Mouse (Mus musculus) right cerebral cortex, adult 2 months (tissue): ENCODE results near the gene Defb28.

Source experiments
- DNase-seq, 2 experiments: peaks; one replicate each; pipeline ENCODE4 v3.0.0; 2021 to 2022; ENCODE audit warnings: low spot score in 2 of 2

The Defb28 gene

DNA sequence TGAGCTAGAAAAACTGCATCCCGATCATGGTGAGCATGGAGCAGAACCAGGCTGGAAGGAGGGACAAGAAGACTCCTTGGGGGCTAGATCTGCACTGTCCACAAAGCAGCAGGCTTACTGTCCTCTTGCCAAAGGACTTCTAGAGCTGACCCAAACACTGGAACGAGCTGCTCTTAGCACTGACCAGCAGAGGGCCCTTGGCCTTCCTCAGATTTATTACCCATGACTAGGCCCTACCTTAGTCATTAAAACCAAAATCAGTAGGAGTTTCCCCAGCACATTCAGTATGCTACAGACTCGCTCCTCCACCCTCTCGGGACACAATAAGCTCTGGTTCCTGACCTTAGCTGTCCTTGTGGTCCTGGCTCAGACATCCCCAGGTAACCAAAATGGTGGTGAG, at the start of gene Defb28:
Gene Defb28, plus strand, starts transcription at position 275 of the 400 bp plus-strand sequence.
- no peak for DNase-seq

DNA sequence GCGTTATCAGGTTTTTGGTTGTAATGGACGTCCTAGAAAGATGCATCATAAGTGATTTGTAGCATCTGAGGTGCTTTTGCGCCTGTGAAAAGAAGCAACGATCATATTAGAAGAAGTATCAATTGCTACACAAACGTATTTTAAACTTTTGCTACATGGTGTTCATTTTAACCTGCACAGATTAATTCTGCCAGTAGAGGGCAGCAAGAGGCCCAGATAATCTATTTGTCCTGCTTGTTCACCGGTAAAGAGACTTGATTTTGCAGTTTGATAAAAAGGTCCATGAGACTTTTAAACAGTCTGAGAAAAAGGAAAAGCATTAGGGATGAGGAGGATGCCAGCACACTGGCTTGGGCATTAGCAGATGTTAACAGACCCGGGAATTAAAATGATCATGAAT, 47.1 kb upstream of the Defb28 start:
- DNase-seq: peak; percentile 71 to 79

DNA sequence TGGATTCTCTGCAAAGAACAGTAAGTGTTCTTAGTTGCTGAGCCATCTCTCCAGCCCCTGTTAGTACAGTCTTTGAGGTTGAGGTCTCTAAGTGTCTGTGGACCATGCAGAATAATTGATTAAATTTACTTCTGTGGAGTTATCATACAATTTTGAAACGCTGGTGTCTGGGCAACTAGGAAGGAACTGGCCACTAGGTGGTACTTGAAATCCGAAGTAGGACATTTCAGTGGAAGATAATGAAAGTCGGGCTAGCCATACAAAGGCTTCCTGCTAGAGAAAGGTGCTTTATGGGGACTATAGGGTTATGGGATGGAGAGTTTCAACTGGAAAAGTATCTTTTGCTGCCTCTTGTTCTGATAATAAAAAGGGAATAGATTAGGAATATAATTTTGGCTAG, 45.6 kb upstream of the Defb28 start:
- DNase-seq: no peak

DNA sequence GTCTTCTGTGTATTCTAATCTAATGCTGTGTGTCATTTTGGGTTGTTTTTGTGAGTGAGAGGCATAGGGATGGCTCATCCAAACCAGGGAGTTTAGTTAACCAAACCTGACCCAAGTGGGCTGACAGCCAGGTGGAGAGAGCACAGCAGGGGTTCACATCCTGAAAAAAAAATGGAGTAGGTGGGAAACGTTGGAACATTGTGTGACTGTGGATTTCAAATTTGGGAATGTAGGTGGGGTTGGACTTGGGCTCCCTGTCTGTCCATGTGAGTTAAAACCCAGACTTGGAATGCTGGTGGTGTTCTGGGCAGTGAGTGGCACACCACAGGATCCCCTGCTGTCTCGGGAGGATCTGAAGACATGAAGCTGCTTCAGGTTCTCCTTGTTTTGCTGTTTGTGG, 41.3 kb upstream of the Defb28 start, which contains the start of gene Defb20:
Gene Defb20, plus strand, starts transcription at position 301 of the 400 bp plus-strand sequence.
- no peak for DNase-seq

DNA sequence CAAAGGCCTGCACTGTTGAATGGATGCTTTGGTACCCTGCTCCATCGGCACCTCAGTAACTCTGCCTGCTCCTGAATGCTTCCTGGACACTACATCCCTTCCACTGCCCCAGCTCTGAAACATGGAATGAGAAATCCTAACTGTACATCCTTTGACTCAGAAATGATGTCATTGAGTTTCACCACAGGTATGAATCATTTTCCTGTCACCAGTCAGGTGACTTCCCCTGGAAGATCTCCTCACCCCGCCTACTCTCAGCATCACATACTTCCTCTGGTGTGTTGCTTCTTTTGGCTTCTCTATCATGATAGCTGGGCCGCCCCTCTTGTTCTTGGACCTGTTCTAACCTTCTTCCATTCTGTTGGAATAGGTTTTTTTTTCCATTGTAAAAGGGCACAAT, 37.2 kb upstream of the Defb28 start:
- no peak for DNase-seq

DNA sequence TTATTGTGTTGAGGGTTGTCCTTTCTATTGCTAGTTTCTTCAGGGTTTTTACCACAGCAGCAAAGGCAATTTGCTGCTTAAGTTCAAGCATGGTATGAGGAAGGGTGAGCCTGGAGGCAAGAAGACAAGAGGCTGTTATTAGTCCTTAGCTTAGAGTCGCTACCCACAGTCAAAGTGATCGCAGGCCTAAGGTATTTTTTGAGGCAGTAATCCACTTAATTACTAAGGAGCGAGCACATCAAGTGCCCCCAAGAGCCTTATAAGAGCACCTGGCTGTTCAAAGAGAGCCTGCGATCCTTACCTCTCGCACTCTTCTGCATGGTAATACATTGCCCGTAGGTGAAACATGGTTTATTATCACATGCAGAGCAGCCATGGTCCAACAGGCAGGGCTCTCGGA, 36.3 kb upstream of the Defb28 start:
- DNase-seq: no peak

DNA sequence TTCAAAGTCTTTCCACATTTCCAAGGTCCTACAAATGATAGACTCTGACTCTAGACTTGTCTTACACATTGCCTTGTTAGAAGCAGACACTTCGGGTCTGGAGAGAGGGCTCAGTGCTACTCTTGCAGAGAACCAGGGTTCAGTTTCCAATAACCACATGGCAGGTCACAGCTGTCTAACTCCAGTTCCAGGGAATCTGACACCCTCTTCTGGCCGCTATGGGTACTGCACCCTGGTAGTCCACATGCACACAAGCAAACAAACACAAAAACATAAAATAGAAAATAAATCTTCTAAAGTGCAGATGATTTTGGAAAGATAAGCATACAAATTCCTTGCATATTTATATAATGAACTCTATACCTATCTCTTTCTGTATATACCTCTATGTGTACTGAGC, 31.0 kb upstream of the Defb28 start:
- DNase-seq: no peak

DNA sequence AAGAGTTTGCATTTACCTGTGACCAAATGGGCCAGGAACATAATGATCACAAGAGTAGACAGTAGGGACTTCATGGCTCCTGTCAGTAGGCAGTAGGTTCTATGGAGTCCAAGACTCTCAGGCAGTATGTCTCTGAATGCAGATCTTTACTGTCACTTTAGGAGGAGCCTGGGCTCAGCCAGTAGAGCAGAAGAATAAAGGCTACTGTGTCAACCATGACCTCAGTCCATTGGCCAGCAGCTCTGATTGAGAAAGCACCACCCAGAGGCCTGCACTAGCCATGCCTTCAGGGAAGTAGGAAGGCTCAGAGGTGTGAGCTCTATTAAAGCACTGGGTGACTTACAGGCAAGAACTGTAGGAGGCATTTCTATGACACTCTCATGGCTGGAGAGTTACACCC, 28.0 kb upstream of the Defb28 start, which contains the start of gene Defb22:
Gene Defb22, minus strand, starts transcription at position 101 of the 400 bp plus-strand sequence.
- no peak for DNase-seq

DNA sequence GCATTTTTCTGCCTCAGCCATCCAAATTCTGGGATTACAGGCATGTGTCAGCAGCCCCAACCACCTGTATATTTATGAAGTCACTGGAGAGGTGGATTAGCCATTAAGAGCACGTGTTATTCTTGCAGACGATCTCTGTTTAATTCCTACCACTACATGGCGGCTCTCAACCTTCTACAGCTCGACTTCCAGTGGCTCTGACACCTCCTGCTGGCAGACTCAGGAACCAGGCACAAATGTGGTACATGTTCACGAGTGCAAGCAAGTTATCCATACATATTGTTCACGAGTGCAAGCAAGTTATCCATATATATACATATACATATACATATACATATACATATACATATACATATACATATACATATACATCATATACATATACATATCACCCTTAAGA, 24.9 kb upstream of the Defb28 start:
- DNase-seq: no peak

DNA sequence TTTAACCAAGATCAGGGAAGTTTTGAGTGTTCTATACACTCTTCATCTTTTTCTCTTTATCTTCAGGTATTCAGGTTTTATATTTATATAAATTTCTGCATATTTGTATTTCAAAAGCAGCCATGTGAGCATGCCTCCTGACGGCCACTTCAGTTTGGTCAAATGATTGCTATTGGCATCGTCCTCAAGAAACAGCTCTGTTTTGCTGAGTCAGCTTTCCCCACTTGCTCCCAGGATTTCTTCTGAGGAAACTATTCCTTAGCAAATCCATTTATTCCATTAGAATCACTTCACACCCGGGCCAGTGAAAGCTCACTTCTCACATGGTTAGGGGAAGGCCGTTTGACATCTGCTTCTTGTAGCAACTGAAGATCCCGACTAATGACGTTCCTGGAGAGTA, 20.0 kb upstream of the Defb28 start:
- no peak for DNase-seq

DNA sequence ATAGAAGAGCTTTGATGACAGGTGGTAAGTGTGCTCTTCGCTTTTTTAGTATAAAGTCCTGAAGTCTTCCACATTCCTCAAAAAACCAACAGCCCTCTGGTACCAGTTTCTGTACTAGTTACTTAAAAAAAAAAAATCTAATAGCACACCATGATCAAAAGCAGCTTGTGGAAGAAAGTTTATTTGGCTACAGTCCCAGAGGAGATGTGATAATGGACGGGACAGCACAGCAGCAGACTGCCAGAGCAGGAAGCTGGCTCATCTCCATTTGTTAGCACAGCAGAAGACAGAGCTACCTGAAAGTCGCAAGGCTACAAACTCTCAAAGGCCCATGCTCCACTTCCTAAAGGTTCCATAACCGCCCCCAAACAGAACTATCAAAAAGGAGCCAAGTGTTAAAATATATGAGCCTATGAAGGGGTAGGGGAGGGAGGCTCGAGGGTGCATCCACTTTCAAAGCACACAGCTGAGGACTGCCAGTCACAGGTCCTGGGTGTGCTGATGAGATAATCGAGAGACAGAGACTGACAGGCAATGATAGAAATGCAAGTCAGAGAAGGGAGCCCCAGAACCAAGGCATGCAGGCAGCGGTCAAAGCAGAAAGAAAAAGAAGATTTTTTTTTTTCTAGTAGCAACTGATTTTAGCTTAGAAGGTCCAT, 17.7 kb upstream of the Defb28 start:
- no peak for DNase-seq

DNA sequence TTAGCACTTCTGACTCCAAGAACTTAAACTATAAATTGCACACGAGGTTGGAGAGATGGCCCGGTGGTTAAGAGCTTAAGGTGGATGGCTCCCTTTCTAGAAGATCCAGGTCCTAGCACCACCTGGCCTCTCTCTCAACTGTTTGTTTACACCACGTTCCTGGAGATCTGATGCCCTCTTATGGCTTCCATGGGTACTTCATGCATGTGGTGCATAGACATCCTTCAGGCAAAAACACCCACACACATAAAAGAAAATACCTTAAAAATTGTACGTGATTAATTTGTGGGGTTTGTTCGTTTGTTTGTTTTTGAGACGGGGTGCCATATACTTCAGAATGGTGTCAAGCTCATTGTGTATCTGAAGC, 17.2 kb upstream of the Defb28 start:
- DNase-seq: no peak

DNA sequence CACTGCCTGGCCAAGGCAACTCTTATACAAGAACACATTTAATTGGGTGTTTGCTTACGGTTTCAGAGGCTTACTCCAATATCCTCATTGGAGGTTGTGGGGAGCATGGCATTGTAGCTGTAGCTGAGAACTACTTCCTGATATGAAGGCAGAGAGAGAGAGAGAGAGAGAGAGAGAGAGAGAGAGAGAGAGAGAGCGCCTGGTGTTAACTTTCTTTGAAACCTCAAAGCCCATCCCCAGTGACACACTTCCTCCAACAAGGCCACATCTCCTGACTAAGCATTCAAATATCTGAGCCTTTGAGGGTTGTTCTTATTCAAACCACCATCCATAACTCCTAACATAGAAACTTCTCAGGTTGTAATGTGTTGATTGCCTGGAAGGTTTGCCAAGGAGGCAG, 14.1 kb upstream of the Defb28 start:
- DNase-seq: no peak

DNA sequence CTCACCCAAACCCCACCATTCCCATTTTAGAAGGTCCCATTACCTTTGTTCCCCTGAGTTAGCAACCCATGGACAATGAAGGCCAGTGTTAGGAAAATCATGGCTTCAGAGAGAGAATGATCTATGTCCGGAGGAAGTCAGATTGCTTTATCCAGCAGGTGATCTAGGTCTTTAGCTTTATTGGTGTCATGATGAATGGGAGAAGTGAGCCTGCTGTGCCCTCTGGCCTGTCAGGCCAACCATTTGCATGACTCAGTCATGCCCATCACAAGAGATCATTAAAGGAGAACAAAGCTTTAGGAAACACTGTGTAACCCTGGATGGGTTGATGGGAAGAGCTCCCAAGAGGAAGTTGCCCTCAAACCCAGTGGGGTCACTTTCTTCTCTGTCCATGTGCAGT, 6.5 kb upstream of the Defb28 start, which contains the start of gene Defb26:
Gene Defb26, minus strand, starts transcription at position 101 of the 400 bp plus-strand sequence.
- no peak for DNase-seq

DNA sequence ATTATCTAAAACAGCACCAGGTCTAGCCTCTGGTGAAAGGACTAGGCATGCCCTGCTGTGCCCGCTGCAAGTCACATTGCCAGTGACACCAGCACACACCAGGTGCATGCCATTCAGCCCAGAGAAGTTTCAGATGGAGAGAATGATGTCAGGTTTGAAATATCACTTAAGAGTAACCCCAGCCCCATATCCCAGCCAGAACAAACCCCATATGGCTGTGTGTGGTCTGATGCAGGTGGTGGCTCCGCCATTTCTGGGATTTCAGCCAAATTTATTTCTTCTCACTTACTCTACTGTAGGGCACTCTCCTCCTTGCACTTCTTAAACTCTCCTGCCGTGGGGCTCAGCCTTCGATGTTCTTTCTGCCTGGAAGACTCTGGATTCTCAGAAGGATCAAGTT, 2.0 kb upstream of the Defb28 start:
- DNase-seq: no peak

DNA sequence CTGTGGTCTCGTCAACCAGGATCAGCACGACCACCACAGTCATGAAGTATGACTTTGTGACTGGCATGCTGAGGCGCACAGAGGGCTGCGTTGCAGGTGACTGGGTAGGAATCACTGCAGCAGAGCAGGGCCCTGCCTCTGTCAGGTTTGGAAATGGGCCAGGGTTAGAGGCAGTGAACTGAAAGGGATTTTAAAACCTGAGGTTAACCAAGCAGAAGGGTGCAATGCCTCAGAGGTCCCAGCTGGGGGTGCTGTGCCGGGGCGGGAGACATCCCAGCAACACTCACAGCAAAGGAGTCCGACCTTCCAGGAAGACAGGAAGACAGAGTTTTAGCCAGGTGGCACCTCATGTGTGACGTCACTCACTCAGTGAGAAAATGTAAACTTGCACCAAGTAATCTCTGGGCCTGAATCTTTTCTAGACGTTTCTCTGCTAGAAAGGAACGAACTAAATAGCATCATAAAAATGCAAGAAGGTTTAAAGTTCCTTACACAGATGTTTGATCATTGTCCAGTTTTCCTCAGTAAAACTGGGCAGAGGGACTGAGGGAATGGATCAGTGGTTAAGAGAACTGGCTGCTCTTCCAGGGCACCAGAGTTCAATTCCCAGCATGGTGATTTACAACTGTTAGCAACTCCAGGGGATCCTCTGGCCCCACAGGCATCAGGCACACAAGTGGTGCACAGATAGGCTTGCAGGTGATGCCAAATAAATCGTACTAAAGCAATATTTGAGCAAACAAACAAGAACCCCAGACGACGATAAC, 22.1 kb downstream of the Defb28 start, which contains the start of gene Defb29:
Gene Defb29, minus strand, starts transcription at position 155 of the 767 bp plus-strand sequence.
- DNase-seq: no peak

DNA sequence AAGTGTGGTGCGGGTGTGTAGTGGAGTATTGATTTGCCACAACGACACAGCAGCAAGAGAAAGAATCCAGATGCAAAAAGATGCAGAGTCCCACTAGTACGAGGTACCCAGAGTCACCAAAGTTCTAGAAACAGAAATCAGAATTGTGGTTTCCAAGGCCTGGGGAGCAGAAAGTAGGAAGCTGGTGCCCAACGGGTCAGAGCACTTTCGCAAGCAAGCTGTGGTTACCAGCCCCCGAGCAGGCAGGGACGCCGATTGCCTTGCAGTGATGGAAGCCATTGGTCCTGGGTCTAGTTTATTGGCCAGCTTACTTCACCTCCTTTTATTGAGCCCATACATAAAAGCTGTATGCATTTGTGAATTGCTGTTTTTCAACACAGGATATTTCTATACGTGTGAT, 23.9 kb downstream of the Defb28 start:
- DNase-seq: no peak

DNA sequence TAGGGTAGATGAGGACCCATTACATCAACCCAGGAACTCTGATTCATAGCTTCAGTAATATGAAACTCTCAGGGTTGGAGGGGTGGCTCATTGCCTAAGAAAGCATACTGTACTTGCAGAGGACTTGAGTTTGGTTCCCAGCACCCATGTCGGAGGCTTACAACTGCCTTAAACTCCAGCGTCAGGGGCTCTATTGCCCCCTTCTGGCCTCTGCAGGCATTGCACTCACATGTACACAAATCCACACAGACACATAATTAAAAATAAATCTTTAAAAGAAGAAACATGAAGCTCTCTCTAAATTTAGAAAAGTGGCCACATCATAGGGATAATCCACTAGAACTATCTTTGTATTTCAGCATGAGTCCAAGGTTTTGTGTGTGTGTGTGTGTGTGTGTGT, 24.8 kb downstream of the Defb28 start:
- no peak for DNase-seq

DNA sequence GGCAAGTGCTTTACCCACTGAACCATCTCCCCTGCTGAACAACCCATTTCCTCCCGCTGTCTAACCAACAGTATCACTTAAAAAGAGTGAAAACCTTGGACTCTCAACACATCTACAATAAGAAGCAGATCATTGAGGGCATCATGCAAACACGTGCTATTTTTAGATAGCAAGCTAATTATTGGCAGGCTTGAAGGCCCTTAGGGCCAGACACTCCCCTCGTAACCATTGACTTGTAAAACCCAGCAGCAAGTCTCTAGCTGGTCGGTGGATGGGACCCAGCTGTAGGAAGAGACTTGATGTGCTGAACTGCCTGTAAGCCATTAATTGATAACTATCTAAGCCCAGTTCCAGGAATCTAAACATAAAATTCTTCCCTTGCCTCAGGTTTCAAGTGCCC, 25.4 kb downstream of the Defb28 start:
- no peak for DNase-seq

DNA sequence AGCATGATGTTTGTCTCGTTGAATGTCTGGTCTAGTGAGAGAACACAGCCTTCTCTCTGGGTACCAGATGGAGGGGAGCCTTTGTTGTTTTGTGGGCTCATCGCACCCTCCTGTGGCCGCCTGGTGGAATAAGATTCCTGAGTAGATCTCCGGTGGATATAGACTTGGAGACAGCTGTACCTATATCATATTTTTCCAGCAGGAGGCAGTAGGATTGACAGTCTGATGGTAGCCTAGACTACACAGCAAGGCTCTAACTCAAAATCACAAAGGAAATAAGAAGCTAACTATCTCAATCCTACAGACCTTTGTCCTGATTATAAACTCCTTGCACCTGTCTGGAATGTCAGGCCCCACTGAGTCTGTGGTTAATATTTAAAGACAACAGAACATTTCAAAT, 26.6 kb downstream of the Defb28 start:
- DNase-seq: peak; percentile 63 to 67

DNA sequence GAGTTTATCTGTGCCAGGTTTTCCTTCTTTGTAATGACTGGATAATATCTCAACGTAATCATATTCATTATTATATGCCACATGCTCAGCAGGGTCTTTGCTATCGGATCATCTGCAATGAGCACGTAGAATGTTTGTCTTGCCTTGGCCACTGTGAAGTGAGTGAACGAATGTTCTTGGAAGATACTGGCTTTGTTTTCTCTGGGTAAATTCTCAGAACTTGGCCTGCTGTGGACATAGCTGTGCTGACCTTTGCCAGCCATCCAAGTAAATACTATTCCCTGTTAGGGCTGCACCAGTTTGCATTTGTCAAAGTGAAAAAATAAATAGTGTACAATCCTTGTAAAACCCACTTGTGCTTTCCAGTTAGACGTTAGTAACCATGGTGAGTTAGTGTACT, 30.1 kb downstream of the Defb28 start:
- no peak for DNase-seq

DNA sequence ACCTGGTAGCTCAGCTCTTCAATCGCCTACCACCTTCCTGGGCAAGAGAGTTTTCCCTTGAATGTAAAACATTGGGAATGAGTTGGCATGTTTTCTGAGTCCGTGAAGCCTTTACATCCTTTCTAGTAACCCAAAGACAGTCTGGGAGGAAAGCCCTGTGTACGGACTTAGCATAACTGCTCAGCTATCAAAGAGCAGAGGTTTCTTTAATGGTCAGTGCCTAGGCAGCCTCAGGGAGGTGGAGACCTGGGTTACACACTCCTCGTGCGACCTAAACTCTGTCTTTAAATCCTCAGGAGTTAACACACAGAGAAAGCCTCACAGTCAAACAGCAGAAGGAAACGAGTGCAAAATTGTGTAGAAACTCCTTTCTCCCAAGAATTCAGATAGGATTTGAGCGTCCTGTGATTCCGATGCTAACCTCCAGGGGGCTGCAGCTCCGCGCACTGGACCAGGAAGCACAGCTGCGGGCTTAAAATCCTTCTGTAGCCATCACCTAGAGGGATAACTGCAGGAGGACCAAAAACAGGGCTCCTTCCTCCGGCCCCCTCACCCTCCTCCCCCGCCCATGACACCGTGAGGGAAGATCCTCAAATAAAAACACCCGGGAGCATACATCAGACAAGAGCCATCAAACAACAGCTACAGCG, 35.8 kb downstream of the Defb28 start:
- DNase-seq: peak; percentile 77 to 82

DNA sequence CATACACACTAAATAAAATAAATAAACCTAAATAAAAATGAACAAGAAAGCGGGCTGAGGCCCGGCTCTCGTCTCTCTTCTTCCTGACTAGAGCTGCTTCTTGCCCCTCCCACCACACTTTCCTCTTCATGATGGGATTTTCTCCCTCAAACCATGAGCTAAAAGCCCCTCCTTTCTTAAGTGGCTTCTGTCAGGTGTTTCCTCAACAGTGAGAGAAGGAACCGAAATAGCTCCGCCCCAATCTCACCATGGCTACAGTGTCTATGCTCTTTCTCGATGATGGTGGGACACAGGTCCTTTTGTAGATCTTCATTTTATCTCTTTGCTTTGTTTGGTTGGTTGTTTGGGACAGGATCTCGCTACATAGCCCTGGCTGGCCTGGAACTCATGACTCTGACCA, 38.6 kb downstream of the Defb28 start:
- DNase-seq: no peak
